8 mouse cellular contexts compared by ENCODE assay signal in genomic region chr6:85431842-85432431, GRCm38 (mm10). TPM values are rescaled to one million over a fixed set of nuclear protein-coding genes. Genes with fewer than 3 reads are reported as not detected.
DNase-seq lines count a peak whose midpoint lies in the region; ATAC-seq and TF ChIP-seq lines count a peak whose summit lies in the region.

Smyd5 (plus strand) TSS chr6:85431989.

- no peak for TF ChIP-seq CTCF in C2C12 (IDR thresholded peaks at IDR 0.05; ENCODE audit: control insufficient read depth, insufficient read depth, insufficient read length)
- TF ChIP-seq CTCF in brain, embryonic 14.5 days (IDR thresholded peaks at IDR 0.05; ENCODE audit: borderline replicate concordance, extremely low read depth, insufficient read depth, insufficient read length) = no peak
- no peak for TF ChIP-seq CTCF in midbrain, postnatal 0 days (IDR thresholded peaks at IDR 0.05)

- peak within 1 kb of the TSS; percentile 95 for H3K27ac ChIP-seq in heart, embryonic 10.5 days
- no peak within 1 kb of the TSS for H3K27ac ChIP-seq in kidney, embryonic 15.5 days
- no peak within 1 kb of the TSS for H3K27ac ChIP-seq in limb, embryonic 15.5 days
- no peak within 1 kb of the TSS for H3K27ac ChIP-seq in midbrain, postnatal 0 days (ENCODE audit: low read depth, low read length)

- peak within 1 kb of the TSS; percentile 83 for H3ac ChIP-seq in C2C12 (ENCODE audit: control insufficient read depth, insufficient read length, low read depth)

- H3K36me3 ChIP-seq in C2C12 (ENCODE audit: control insufficient read depth, insufficient read depth) = no peaks in the 10 kb centered on the region
- no peaks in the 10 kb centered on the region for H3K36me3 ChIP-seq in heart, embryonic 10.5 days
- no peaks in the 10 kb centered on the region for H3K36me3 ChIP-seq in kidney, embryonic 15.5 days
- H3K36me3 ChIP-seq in limb, embryonic 15.5 days = no peaks in the 10 kb centered on the region
- no peaks in the 10 kb centered on the region for H3K36me3 ChIP-seq in midbrain, postnatal 0 days (ENCODE audit: insufficient read depth, low read length)

- H3K9ac ChIP-seq in kidney, embryonic 15.5 days = peak within 1 kb of the TSS; percentile 86
- H3K9ac ChIP-seq in limb, embryonic 15.5 days = peak within 1 kb of the TSS; percentile 61
- H3K9ac ChIP-seq in midbrain, postnatal 0 days (replicated peaks; ENCODE audit: low read length, poor library complexity, severe bottlenecking) = peak within 1 kb of the TSS; percentile 76

- H3K79me3 ChIP-seq in C2C12 (ENCODE audit: low read depth) = peaks cover 40% of the 10 kb centered on the region

- peaks cover 22% of the 10 kb centered on the region for H3K4me1 ChIP-seq in heart, embryonic 10.5 days
- H3K4me1 ChIP-seq in kidney, embryonic 15.5 days = peaks cover 16% of the 10 kb centered on the region
- peaks cover 10% of the 10 kb centered on the region for H3K4me1 ChIP-seq in limb, embryonic 15.5 days
- H3K4me1 ChIP-seq in midbrain, postnatal 0 days (ENCODE audit: insufficient read depth, low read length) = no peaks in the 10 kb centered on the region

- peak within 1 kb of the TSS; percentile 78 for H3K4me3 ChIP-seq in C2C12 (ENCODE audit: insufficient read depth, poor library complexity, severe bottlenecking)
- peak within 1 kb of the TSS; percentile 98 for H3K4me3 ChIP-seq in heart, embryonic 10.5 days
- peak within 1 kb of the TSS; percentile 92 for H3K4me3 ChIP-seq in kidney, embryonic 15.5 days (replicated peaks)
- peak within 1 kb of the TSS; percentile 68 for H3K4me3 ChIP-seq in limb, embryonic 15.5 days
- H3K4me3 ChIP-seq in midbrain, postnatal 0 days (ENCODE audit: low read depth, low read length) = peak within 1 kb of the TSS; percentile 95

- TF ChIP-seq POLR2A in brain, embryonic 14.5 days (IDR thresholded peaks at IDR 0.05; ENCODE audit: borderline replicate concordance, extremely low read depth, insufficient read depth, insufficient read length, poor library complexity, severe bottlenecking) = no peak

- peaks cover 53% of the 10 kb centered on the region for H3K79me2 ChIP-seq in C2C12 (ENCODE audit: control insufficient read depth, insufficient read depth)

- DNase-seq in brain, embryonic 14.5 days (ENCODE audit: low read depth) = peak; percentile 75
- peak; percentile 95 for DNase-seq in heart, embryonic 10.5 days (ENCODE audit: low spot score)
- peak; percentile 66 for DNase-seq in midbrain, postnatal 0 days (ENCODE audit: low spot score)
- DNase-seq in spleen, postnatal 14 days (ENCODE audit: low spot score in 2 of 2) = peak; percentile 67 to 83

- 0% methylated on average over 38 of the region's 39 CpGs for WGBS in heart, embryonic 10.5 days
- WGBS in kidney, embryonic 15.5 days = under 1% methylated on average over 39 of the region's 39 CpGs
- under 1% methylated on average over 39 of the region's 39 CpGs for WGBS in limb, embryonic 15.5 days
- 0% methylated on average over 38 of the region's 39 CpGs for WGBS in midbrain, postnatal 0 days

- ATAC-seq in erythroblast, adult 5-6 weeks (replicated peaks; ENCODE audit: low FRiP score, poor library complexity, severe bottlenecking) = peak; percentile 85
- ATAC-seq in kidney, embryonic 15.5 days (replicated peaks; ENCODE audit: low FRiP score) = peak; percentile 87
- peak; percentile 77 for ATAC-seq in limb, embryonic 15.5 days (ENCODE audit: insufficient number of reproducible peaks, low FRiP score, low TSS enrichment, low read depth)
- ATAC-seq in midbrain, postnatal 0 days (ENCODE audit: low FRiP score) = peak; percentile 81

- H3K4me2 ChIP-seq in kidney, embryonic 15.5 days = peak within 1 kb of the TSS; percentile 76
- peak within 1 kb of the TSS; percentile 64 for H3K4me2 ChIP-seq in limb, embryonic 15.5 days
- H3K4me2 ChIP-seq in midbrain, postnatal 0 days (ENCODE audit: low read depth, low read length, poor library complexity, severe bottlenecking) = peak within 1 kb of the TSS; percentile 83

- H3K27me3 ChIP-seq in C2C12 (ENCODE audit: control insufficient read depth, insufficient read depth, insufficient read length) = peaks cover 8% of the 10 kb centered on the region
- peaks cover 20% of the 10 kb centered on the region; the same call in 1 of the 2 replicates for H3K27me3 ChIP-seq in heart, embryonic 10.5 days (ENCODE audit: insufficient read depth, poor library complexity, severe bottlenecking)
- peaks cover 5% of the 10 kb centered on the region for H3K27me3 ChIP-seq in kidney, embryonic 15.5 days
- no peaks in the 10 kb centered on the region for H3K27me3 ChIP-seq in limb, embryonic 15.5 days
- no peaks in the 10 kb centered on the region for H3K27me3 ChIP-seq in midbrain, postnatal 0 days (ENCODE audit: insufficient read depth, low read length)

- H3K9me3 ChIP-seq in heart, embryonic 10.5 days = no peaks in the 10 kb centered on the region
- no peaks in the 10 kb centered on the region for H3K9me3 ChIP-seq in kidney, embryonic 15.5 days (replicated peaks)
- H3K9me3 ChIP-seq in limb, embryonic 15.5 days = no peaks in the 10 kb centered on the region
- no peaks in the 10 kb centered on the region for H3K9me3 ChIP-seq in midbrain, postnatal 0 days (ENCODE audit: low read length)

TF ChIP-seq in C2C12, 6 proteins besides CTCF, POLR2A, EP300 and RAD21:
- peak; percentile 83 for TF ChIP-seq MAX (IDR thresholded peaks at IDR 0.05)
- TF ChIP-seq CEBPB (IDR thresholded peaks at IDR 0.05; ENCODE audit: low read depth) = no peak

RNA-seq across cellular contexts. Expression of gene Smyd5, which starts in this region (rescaled TPM):
- polyA plus RNA-seq in C2C12 (2012; fragmentation: generic; extraction: Trizol) = 67.0 TPM
- 65.3 and 67.0 TPM in 2 replicates for polyA plus RNA-seq in brain, embryonic 14.5 days (2012; rRNA removed)
- 1.5 TPM in 2 replicates for total RNA-seq in erythroblast, adult 5-6 weeks (2015; ENCODE audit: low replicate concordance)
- total RNA-seq in erythroblast, adult 5-6 weeks (2017; ENCODE audit: low replicate concordance) = 4.0 and 14.1 TPM in 2 replicates
- polyA plus RNA-seq in heart, embryonic 10.5 days (2016; fragmentation: Nextera tagmentation; extraction: Ambion mirVana) = 64.4 and 81.8 TPM in 2 replicates
- 69.3 and 75.1 TPM in 2 replicates for polyA plus RNA-seq in kidney, embryonic 15.5 days (2015; fragmentation: Nextera tagmentation; extraction: Ambion mirVana)
- polyA plus RNA-seq in limb, embryonic 15.5 days (2015; fragmentation: Nextera tagmentation; extraction: Ambion mirVana) = 48.8 and 50.3 TPM in 2 replicates
- 66.6 and 71.4 TPM in 2 replicates for total RNA-seq in midbrain, postnatal 0 days (2014; rRNA removed)
- polyA plus RNA-seq in midbrain, postnatal 0 days (2015; fragmentation: Nextera tagmentation; extraction: Ambion mirVana) = 65.6 and 66.5 TPM in 2 replicates
